Mouse (Mus musculus) urinary bladder, postnatal 10 days (tissue): Measurements from ENCODE around the gene Sema5a.
"Not testable (repeated sequence)": the region's sequence is repeated elsewhere in the genome, so short reads cannot be mapped to it uniquely, and the experiment has no call there.

ENCODE experiments used
- DNase-seq: peaks from one replicate; pipeline ENCODE4 v3.0.0; 2022; ENCODE audit warnings: low spot score

Gene Sema5a

DNA sequence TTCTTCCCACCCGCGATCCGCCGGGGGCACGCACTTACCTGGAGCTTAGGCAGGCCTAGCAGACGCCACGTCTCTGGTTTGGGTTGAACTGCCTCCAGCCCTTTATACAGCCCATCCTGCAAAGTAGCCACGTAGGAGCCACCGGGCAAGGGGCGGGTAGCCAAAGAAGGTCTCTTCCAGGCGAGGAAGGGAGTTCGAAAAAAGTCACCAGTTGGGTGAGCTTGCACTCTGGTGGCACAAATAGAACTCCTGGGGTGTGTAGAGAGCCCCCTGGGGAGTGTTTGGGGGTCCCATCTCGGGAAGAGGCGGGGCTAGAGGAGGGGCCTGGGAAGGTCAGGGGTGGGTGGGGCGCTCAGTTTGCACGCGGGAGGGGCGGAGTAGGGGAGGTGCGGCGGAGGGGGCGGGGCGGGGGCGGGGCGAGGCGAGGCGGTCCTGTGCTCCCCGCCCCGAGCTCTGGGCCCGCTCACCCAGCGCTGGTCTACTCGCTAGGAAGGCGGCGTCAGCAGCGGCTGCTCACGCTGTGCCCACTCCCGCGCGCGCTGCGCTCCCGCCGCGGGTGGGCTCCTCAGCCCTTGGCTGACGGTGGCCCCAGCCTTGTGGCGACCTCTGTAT, at the start of gene Sema5a:
Gene Sema5a (plus strand): TSS at position 467 of the 612 bp plus-strand sequence.
- peak; percentile 38 for DNase-seq

DNA sequence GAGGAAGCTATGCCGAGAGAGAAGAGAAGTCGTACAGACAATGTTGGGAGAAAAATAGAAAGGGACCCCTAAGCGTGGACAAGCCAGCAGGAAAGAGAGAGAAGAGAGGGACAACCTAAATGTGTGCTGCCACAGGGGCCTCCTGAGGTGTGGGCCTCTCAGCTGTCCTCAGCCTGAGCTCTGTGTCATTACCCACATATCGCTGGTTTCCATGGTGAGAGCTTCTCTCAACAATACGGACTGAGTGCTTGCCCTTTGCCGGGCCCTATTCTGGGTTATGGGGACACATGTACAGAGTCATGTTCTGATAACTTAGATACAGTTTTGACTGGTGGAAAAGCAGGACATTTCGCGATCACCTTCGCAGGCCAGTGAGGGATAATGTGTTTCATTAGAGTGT, 46.5 kb upstream of the Sema5a start:
- no peak for DNase-seq

DNA sequence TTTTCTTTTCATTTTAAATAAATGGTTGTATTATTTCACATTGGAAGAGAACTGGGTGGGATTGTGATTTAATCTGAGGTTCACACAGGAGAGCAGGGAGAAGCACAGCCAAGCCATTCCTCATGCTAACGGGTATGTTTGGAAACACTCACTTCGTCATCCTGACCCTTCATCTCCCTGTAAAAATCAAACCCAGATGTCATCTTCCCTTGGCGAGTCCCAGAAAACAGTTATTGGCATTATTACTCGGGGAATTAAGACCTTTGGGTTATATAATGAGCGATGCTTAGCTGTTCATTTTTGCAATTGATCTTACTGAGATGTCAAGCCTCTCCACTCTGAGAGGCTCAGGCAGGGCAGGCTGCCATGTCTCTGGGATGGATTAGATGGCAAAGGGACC, 46.0 kb upstream of the Sema5a start:
- no peak for DNase-seq

DNA sequence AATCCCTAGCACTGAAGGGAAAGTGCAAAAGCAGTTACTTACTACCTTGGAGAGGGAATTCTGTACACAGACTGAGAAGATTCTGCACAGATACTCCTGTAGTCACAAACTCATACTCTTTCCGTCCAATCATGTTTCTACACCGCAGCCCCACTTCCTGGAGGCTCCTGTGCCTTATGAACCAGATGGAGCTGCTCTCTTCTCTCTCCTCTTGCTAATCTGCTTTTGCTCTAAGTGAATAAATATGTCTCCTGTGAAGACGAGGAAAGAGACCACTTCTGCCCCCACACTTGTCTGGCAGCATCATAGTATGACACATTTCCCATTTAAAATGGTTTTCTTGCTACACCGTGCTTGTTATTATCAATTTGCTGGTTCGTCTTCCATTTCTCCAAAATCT, 41.4 kb upstream of the Sema5a start:
- DNase-seq: no peak

DNA sequence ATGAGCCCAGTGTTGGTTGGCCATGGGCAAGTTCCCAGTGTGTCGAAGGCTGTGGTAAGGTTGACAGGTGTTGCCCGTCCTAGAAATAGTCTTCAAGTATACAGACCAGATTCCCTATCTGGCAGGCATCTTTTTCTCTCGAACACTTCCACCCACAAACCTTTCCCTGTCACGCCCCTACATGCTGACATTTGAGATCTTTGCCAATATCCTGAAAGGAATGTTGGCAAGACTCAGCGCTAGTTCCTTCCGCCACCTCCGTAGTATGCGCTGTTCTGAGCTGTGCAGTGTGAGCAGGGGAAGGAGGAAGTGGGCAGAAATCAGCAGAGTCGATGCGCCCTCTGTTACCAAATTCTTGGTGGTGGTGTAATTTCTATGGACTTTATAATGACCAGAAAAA, 39.7 kb upstream of the Sema5a start:
- DNase-seq: no peak

DNA sequence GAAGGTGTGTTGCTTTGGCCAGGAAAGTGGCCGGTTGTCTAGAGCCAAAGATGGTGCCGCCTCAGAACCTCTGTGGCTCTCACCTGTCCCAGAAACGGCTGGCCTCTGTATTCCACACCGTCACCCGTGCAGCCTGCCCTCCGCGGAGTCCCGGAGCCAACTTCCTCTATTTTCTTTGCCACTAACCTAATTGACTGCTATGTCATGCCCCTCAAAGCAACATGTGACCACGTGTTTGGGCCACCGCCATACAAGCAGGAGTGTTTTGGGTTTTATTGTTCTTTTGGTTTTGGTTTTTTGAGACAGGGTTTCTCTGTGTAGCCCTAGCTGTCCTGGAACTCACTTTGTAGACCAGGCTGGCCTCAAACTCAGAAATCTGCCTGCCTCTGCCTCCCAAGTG, 29.9 kb upstream of the Sema5a start:
- DNase-seq: not testable (repeated sequence)

DNA sequence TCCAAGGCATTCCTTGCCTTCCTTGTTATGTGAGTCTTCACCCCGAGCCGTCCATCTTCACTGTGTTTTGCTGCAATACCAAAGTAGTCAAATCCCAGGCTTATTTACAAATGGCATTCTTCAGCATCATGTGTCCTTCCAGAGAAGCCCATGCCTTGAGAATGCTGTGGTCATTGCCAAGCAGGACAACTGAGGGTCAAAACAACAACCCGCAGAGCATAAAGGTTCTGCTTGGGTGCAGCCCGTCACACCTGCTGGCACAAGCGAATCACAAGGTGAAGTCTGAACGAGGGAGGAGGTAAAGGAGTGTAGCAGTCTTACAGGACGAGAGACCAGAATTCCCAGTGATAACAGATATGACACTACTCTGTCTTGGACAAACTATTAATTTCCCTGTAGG, 21.6 kb upstream of the Sema5a start:
- DNase-seq: no peak

DNA sequence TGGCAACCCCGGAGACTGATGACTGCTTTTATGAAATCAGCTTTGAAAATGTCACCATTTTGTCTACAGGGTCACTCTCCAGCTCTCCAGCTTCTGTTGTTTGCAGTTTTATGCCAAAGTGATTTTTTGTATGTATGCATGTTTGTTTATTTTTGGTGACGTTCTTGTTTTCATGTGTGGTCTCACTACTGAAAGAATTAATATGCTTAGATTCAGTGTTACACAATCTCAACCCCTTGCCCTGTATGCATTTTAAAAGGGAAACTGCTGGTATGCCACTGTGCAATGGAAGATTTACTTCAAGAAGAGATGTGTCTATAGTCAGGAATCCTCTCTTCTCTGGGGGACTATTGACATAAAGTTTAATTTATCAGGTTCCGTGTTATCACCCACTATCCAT, 19.2 kb upstream of the Sema5a start:
- DNase-seq: no peak

DNA sequence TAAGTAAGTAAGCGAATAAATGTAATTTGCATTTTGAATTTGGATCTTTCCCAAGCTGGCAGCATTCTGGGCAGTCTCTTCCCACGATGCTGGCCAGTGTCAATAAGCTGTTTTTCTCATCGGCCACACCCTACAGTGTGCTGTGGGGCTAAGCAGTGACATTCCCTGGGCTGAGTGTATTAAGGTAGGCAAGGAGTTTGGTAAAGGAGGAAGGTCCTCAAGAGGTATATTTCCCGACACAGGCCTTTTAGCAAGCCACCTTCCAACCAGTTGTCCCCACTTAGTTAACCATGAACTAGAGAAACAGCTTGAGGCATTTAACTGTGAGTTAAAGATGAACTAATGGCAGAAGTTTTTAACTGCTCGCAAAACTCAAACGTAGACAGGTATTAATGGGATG, 18.2 kb upstream of the Sema5a start:
- no peak for DNase-seq

DNA sequence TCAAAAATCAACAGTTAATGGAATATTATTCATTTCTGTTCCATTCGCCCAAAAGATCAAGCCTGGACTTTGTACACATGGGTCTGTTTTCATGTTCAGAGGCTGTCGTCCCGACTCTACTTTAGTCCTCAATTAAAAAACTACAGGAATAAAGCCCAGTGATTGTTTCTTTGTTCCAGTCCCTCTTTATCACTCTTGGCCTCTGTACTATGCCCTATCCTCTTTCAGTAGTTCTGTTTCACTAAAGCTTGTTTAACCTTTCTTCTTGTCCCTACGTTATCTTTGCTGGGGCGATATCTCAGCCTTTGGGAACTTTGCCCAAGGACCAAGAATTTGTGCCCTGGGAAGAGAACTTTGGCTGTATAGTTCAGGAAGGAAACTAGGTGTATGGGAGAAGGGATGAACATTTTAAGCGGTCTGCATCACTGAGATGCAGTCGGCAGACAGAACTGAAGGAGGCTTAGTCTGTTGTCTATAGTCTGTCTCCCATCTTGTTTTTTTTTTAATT, 17.7 kb upstream of the Sema5a start:
- DNase-seq: no peak

DNA sequence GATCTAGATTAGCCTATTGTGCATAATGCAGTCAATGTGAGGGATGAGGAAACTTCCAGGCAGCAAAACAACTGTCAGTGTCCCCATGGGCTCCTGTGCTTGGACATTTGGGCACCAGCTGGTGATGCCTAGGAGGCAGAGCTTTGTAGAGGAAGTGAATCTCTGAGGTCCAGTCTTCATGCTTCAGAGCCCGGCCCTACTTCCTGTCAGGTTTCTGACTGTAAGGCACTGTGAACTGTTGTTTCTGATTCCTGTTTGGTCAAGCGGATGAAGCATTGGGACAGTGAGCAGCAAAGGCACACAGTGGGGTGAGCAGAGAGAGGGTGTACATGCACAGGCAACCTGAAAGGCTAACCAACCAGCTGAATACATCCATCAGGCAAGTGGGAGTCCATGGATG, 14.5 kb upstream of the Sema5a start:
- DNase-seq: no peak

DNA sequence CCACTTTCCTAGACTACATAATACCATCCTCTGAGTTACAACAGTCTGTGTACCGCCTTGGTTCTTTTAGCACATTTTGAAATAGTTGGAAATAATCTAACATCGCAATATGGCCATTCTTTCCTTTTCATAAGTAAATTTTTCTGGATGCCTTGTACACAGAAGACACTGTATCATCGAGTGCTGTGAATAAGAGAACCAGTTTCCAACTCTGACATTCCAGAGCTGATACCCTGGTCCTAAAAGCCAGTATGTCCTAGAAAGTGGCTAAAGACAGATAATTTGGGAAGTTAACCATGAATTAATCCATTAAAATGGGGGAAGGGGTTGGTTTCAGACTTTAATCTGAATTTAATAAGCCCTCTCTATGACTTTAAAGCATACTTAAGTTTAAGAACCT, 12.4 kb upstream of the Sema5a start:
- no peak for DNase-seq

DNA sequence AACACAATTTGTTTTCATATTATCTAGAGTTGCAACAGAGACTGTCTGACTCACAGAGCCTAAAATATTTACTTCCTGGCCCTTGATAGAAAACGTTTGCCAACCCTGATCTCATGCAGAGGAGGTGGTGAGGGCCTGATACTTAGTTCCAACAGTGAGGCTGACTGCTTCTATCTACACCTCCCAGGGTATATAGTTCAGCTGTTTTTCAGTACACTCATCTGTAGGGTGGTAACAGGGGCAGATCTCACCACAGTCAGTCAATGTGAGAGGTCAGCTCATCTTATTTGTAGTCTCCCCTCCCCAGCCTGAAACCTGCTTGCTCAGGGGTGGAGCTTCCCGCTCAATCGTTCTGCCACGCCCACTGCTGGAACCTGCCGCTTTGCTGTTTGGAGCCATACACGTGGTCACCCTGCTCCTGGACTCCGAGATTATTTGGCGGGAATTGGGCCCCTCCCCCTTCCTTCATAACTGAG, 11.9 kb upstream of the Sema5a start:
- DNase-seq: not testable (repeated sequence)

DNA sequence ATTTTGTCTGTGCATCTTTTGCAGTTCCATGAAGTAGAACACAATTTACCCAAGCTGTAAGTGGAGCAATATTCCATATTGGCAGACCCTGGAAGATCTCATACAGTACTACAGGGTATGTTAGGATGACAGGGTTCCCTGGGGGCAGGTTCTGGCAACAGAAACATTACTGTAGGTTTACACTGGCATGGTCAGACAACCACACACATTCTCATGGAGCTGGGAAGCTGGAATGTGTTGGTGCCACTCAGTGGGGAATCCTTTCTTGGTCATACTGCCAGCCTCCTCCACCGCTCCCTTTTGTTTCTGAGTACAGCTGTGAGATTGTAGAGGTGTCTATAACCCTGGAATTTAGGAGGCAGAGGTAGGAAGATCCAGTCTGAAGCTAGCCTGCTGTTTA, 11.2 kb upstream of the Sema5a start:
- DNase-seq: no peak

DNA sequence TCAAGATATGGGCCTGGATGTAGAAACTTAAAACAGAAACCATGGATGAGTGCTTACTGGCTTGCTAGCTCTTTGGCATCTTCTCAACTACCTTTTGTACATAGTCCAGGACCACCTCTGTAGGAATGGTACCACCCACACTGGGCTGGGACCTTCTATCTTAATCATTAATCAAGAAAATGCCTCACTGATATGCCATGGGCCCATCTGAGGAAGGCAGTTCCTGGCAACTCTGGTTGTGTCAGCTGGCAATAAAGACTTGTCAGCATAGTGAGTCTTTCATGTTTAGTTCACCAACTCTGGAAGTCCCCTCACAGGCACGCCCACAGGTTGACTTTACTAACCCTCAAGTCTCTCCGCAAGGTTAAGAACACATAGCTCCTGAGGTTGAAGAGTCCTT, 5.5 kb upstream of the Sema5a start:
- no peak for DNase-seq

DNA sequence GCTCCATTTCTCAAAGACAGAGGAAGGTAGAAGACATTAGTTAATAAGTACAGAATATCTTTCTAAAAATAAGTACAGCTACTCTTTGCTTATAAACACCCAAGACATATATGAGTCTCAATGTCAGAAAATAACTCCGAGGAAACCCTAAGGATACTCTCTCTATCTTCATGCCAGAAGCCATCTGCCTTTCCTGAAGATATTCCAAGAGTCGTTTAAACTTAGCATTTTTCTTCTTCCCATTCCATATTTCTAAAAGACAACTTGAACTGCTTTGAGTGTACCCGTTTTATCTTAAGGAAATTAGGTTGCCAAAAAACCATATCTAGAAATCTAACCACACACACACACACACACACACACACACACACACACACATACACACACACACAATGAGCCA, 4.5 kb upstream of the Sema5a start:
- DNase-seq: no peak

DNA sequence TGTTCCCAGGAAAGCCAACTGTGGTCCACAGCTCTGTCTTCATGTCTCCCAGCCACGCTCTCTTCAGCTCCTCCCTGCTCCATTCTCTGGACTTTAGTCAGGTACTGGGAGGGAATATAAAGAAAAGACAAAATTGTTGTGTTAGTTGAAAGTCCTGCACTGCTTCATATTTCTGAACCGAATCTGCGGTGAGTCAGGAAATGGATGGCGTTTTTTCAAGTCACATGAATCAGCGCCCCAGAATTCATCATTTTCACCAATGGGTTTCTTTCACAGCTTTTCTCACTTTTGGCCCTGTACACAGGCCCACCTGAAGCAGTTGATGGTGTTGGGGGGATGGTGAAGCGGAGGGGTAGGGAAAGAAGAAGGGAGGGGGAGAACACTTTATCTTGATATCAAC, 2.9 kb upstream of the Sema5a start:
- no peak for DNase-seq

DNA sequence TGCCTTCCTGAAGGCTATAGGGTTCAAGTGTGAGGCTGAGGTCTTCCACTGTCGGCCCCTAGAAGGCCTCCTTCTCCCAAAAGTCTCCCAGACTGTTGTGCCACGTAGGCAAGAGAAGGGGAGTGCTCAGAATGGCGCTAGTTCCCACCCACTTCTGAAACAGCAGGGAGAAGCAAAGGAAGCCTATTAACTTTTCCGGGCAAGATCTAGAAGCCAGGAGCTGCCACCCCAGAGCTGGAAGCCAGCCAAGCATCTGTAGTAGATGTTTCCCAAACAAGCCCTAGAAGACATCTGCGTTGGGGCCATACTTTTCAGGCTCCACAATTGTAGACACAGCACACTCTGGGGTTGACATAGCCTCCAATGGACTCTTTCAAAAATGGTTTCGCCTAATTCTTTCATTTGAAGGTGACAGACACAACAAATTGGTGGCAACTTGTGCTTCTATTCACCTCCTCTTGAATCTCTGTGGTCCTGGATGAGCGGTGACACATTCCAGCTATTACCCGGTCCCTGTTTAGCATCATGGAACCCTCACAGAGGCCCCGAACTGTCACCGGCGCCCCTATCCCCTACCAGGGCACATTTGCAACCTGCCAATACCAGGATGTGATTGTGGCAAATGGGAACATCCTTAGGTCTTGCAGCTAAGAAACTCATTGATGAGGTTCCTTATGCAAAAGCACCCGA, 1.4 kb upstream of the Sema5a start:
- DNase-seq: no peak

DNA sequence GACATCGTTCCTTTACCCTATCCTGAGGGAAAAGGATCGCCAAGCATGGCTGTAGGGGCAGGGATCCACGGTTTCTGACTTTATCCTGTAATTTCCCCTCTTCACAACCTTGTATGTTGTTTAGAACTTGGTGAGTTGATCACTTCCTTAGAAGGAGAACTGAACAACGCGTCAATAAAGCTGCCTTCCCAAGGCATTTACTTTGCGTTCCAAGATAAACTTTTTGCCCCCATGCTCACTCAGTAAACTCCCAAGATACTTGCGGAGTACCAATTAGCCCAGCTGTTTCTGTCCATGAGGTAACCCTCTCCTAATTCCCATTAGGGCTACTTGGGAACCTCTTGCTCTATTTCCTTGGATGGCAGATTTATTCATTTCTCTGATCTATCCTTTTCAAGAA, 786 bp upstream of the Sema5a start:
- no peak for DNase-seq

DNA sequence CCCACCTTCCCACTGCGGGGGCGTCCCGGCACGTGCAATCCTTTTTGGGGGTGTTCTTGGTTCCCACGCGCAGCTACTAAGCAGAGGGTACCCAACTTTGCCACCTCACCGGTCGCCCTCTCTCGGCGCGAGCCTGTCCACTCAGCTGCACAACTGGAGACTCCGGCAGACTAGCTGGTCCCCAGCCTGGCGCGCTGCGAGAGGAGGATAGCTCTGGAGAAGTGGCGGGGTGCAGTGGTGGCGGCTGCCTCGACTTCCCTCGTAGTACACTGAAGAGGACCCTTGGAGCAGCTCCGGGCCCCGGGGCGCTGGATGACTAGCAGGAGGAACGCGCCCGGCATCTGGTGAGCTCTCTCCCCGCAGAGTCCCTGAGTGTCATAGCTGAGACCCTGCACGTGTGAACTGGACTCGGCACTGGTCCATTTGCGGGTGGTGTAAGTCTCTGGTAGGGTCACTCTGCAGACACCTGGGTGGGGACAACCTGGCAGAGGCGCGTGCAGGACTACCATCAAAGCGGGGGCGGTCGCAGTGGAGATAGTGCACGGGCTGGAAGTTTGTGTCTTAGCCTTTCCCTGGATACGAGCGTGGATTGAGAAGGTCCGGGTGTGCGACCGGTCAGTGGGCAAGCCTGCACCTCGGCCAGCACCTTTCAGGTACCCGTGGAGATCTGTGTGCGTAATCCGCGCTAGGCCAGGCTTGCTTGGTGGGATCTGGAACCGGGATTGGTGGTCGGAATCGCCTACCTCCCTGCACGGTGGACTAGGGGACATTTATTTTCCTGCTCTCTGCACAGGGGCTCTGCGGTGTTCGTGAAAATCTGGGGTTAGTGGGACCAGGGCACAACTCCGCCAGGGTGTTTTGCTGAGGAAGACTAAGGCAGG, 586 bp downstream of the Sema5a start:
- peak; percentile 18 for DNase-seq

DNA sequence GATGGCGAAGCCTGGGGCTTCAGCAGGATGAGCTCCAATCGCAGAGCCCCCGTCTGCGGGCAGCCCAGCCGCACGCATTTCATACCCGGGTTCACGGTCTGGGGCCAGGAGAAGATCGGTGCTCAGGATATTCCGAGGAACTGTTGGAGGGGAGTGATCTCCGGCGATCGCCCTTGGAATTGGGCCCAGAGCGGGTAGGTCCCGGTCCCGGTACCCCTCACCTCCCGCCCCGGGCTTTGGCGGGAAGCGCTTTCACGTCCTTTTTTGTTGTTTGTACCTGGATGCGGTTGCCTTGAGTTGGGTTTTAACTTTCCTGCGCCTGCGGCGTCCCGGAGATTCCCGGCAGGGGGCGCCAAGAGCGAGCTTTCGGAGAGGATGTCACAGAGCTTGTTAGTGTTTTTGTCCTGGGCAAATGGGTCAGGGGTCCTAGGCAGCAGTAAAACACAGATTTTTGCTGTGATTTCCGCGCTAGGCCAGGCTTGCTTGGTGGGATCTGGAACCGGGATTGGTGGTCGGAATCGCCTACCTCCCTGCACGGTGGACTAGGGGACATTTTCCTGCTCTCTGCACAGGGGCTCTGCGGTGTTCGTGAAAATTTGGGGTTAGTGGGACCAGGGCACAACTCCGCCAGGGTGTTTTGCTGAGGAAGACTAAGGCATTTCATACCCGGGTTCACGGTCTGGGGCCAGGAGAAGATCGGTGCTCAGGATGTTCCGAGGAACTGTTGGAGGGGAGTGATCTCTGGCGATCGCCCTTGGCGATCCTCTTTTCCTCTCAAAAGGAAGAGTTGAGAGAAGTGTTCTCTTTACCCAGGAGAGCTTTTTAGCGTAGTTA, 1.4 kb downstream of the Sema5a start:
- DNase-seq: peak; percentile 70

DNA sequence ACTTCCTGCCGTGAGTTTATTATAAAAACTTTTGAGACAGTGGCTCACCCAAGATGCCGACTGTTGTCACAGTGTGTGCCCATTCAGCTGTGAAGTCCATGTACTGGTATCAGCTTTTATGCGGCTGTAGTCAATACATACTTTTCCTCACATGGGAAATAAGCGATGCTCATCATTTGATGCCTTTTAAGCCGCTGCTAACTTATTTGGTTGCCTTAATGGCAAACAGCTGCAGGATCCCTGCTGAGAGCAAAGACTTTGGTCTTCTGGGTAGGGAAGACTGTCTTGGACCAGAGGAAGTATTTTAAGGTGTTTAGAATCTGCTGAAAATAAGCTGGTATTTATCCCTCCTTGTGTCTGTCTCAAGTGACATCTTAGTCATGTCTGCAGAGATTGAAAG, 2.7 kb downstream of the Sema5a start:
- DNase-seq: no peak
